17 mouse cellular contexts compared by ENCODE assay signal in genomic region chr2:130351758-130352339, GRCm38 (mm10). TPM values are rescaled to one million over a fixed set of nuclear protein-coding genes. Genes with fewer than 3 reads are reported as not detected.
DNase-seq lines count a peak whose midpoint lies in the region; ATAC-seq lines count a peak whose summit lies in the region.
"Had no signal": no experiment of that assay in that cellular context is flagged by ENCODE, and none has a peak within 500 bp of the region (broad histone marks: within the 10 kb centered on the region; RNA-seq: fewer than 3 reads in every experiment).

No protein-coding gene starts in this region.

- H3K4me2 ChIP-seq in forebrain, embryonic 11.5 days (ENCODE audit: low read depth, low read length, severe bottlenecking) = no peak overlapping the region
- H3K4me2 ChIP-seq in neural tube, embryonic 11.5 days (ENCODE audit: low read depth) = no peak overlapping the region
- H3K4me2 ChIP-seq in neural tube, embryonic 15.5 days = no peak overlapping the region
- H3K4me2 ChIP-seq in hindbrain, embryonic 14.5 days (replicated peaks) = no peak overlapping the region
- H3K4me2 ChIP-seq in midbrain, embryonic 16.5 days (ENCODE audit: low read length) = no peak overlapping the region

- H3K27me3 ChIP-seq in forebrain, embryonic 11.5 days (ENCODE audit: control insufficient read depth, insufficient read depth, low read length) = no peaks in the 10 kb centered on the region
- no peaks in the 10 kb centered on the region; the same call in 1 of the 2 replicates for H3K27me3 ChIP-seq in forebrain, embryonic 10.5 days (ENCODE audit: poor library complexity, severe bottlenecking)
- no peaks in the 10 kb centered on the region for H3K27me3 ChIP-seq in neural tube, embryonic 11.5 days (ENCODE audit: control insufficient read depth, insufficient read depth, low read length)
- H3K27me3 ChIP-seq in neural tube, embryonic 15.5 days (replicated peaks) = no peaks in the 10 kb centered on the region
- H3K27me3 ChIP-seq in hindbrain, embryonic 14.5 days (ENCODE audit: control insufficient read depth, insufficient read depth, low read length) = no peaks in the 10 kb centered on the region
- H3K27me3 ChIP-seq in midbrain, embryonic 16.5 days (ENCODE audit: control insufficient read depth, insufficient read depth, low read depth, low read length) = no peaks in the 10 kb centered on the region

- no peak overlapping the region for H3K27ac ChIP-seq in forebrain, embryonic 11.5 days (ENCODE audit: low read depth, low read length)
- H3K27ac ChIP-seq in forebrain, embryonic 10.5 days = no peak overlapping the region
- H3K27ac ChIP-seq in neural tube, embryonic 11.5 days (ENCODE audit: low read depth, low read length) = no peak overlapping the region
- no peak overlapping the region for H3K27ac ChIP-seq in neural tube, embryonic 15.5 days (replicated peaks)
- H3K27ac ChIP-seq in hindbrain, embryonic 14.5 days = no peak overlapping the region
- no peak overlapping the region for H3K27ac ChIP-seq in midbrain, embryonic 16.5 days (ENCODE audit: low read length)

- no peaks in the 10 kb centered on the region for H3K9me3 ChIP-seq in forebrain, embryonic 11.5 days (ENCODE audit: control insufficient read depth, low read length)
- no peaks in the 10 kb centered on the region for H3K9me3 ChIP-seq in forebrain, embryonic 10.5 days
- H3K9me3 ChIP-seq in neural tube, embryonic 11.5 days (ENCODE audit: control insufficient read depth, low read length) = no peaks in the 10 kb centered on the region
- H3K9me3 ChIP-seq in neural tube, embryonic 15.5 days (replicated peaks) = no peaks in the 10 kb centered on the region
- H3K9me3 ChIP-seq in hindbrain, embryonic 14.5 days (ENCODE audit: control insufficient read depth, low read length) = no peaks in the 10 kb centered on the region
- no peaks in the 10 kb centered on the region for H3K9me3 ChIP-seq in midbrain, embryonic 16.5 days (replicated peaks; ENCODE audit: control insufficient read depth, low read length, poor library complexity, severe bottlenecking)

- no peaks in the 10 kb centered on the region for H3K4me1 ChIP-seq in forebrain, embryonic 11.5 days (replicated peaks; ENCODE audit: control insufficient read depth, insufficient read depth, low read length)
- H3K4me1 ChIP-seq in forebrain, embryonic 10.5 days = peaks cover 7% of the 10 kb centered on the region; the same call in 1 of the 2 replicates
- no peaks in the 10 kb centered on the region for H3K4me1 ChIP-seq in neural tube, embryonic 11.5 days (ENCODE audit: control insufficient read depth, insufficient read depth, low read length)
- 0 out of 2 replicates have a peak, but pooled peaks cover 3% of the 10 kb centered on the region for H3K4me1 ChIP-seq in neural tube, embryonic 15.5 days
- H3K4me1 ChIP-seq in hindbrain, embryonic 14.5 days (replicated peaks; ENCODE audit: control insufficient read depth, insufficient read depth, low read length) = peaks cover 8% of the 10 kb centered on the region; the same call in 1 of the 2 replicates
- peaks cover 5% of the 10 kb centered on the region; the same call in 1 of the 2 replicates for H3K4me1 ChIP-seq in midbrain, embryonic 16.5 days (ENCODE audit: control insufficient read depth, insufficient read depth, low read length)

- no peak for DNase-seq in forebrain, embryonic 11.5 days (ENCODE audit: low spot score)
- DNase-seq in forebrain, embryonic 10.5 days (ENCODE audit: extremely low spot score, low spot score) = no peak
- DNase-seq in neural tube, embryonic 11.5 days (ENCODE audit: low spot score) = no peak
- peak; percentile 26 for DNase-seq in hindbrain, embryonic 14.5 days (ENCODE audit: low spot score)
- no peak for DNase-seq in cerebellum, adult 18-20 months
- DNase-seq: adrenal gland, postnatal 36 days; cerebellum, adult 11 months; heart, postnatal 36 days; kidney, adult 8-10 months; thymus, adult 18-20 months had no signal

- 40% methylated on average over 5 of the region's 5 CpGs for WGBS in forebrain, embryonic 11.5 days
- 44% methylated on average over 5 of the region's 5 CpGs for WGBS in forebrain, embryonic 10.5 days
- 36% methylated on average over 5 of the region's 5 CpGs for WGBS in neural tube, embryonic 11.5 days
- WGBS in neural tube, embryonic 15.5 days = 17% methylated on average over 5 of the region's 5 CpGs
- WGBS in hindbrain, embryonic 14.5 days = 21% methylated on average over 5 of the region's 5 CpGs
- 19% methylated on average over 5 of the region's 5 CpGs for WGBS in midbrain, embryonic 16.5 days

- H3K4me3 ChIP-seq in forebrain, embryonic 11.5 days (ENCODE audit: low read depth, low read length) = no peak overlapping the region
- H3K4me3 ChIP-seq in forebrain, embryonic 10.5 days = no peak overlapping the region
- H3K4me3 ChIP-seq in neural tube, embryonic 11.5 days (ENCODE audit: low read depth, low read length) = no peak overlapping the region
- H3K4me3 ChIP-seq in neural tube, embryonic 15.5 days (replicated peaks) = no peak overlapping the region
- H3K4me3 ChIP-seq in hindbrain, embryonic 14.5 days (replicated peaks; ENCODE audit: low read length) = no peak overlapping the region
- no peak overlapping the region for H3K4me3 ChIP-seq in midbrain, embryonic 16.5 days (ENCODE audit: low read depth, low read length)

- H3K9ac ChIP-seq in forebrain, embryonic 11.5 days (ENCODE audit: low read length) = no peak overlapping the region
- no peak overlapping the region for H3K9ac ChIP-seq in neural tube, embryonic 11.5 days (ENCODE audit: low read length)
- no peak overlapping the region for H3K9ac ChIP-seq in neural tube, embryonic 15.5 days (replicated peaks)
- H3K9ac ChIP-seq in hindbrain, embryonic 14.5 days = no peak overlapping the region
- H3K9ac ChIP-seq in midbrain, embryonic 16.5 days (ENCODE audit: low read depth, low read length) = no peak overlapping the region

- peak; percentile 88 for ATAC-seq in forebrain, embryonic 11.5 days (replicated peaks; ENCODE audit: low FRiP score)
- ATAC-seq in neural tube, embryonic 11.5 days (ENCODE audit: insufficient read depth, low FRiP score, low TSS enrichment) = peak; percentile 61; the same call in 1 of the 2 replicates
- no peak for ATAC-seq in neural tube, embryonic 15.5 days (ENCODE audit: low FRiP score)
- ATAC-seq in hindbrain, embryonic 14.5 days (ENCODE audit: low FRiP score) = peak; percentile 73; the same call in 1 of the 2 replicates
- ATAC-seq in midbrain, embryonic 16.5 days = peak; percentile 79
- ATAC-seq in monocyte, adult 5-6 weeks (replicated peaks; ENCODE audit: insufficient number of reproducible peaks, low FRiP score, low TSS enrichment, poor library complexity, severe bottlenecking) = no peak

- no peaks in the 10 kb centered on the region for H3K36me3 ChIP-seq in forebrain, embryonic 11.5 days (ENCODE audit: control insufficient read depth, insufficient read depth, low read length)
- H3K36me3 ChIP-seq in forebrain, embryonic 10.5 days (replicated peaks) = no peaks in the 10 kb centered on the region
- no peaks in the 10 kb centered on the region for H3K36me3 ChIP-seq in neural tube, embryonic 11.5 days (ENCODE audit: control insufficient read depth, insufficient read depth, low read length)
- H3K36me3 ChIP-seq in neural tube, embryonic 15.5 days = no peaks in the 10 kb centered on the region
- no peaks in the 10 kb centered on the region for H3K36me3 ChIP-seq in hindbrain, embryonic 14.5 days (replicated peaks; ENCODE audit: control insufficient read depth, insufficient read depth)
- H3K36me3 ChIP-seq in midbrain, embryonic 16.5 days (ENCODE audit: control insufficient read depth, insufficient read depth, low read length) = no peaks in the 10 kb centered on the region

RNA-seq across cellular contexts. Expression of gene Cpxm1, which starts 45.5 kb away (rescaled TPM):
- polyA plus RNA-seq in forebrain, embryonic 11.5 days (2014; fragmentation: Nextera tagmentation; extraction: Ambion mirVana) = 27.1 and 29.9 TPM in 2 replicates
- polyA plus RNA-seq in forebrain, embryonic 10.5 days (2016; fragmentation: Nextera tagmentation; extraction: Ambion mirVana) = 36.7 and 41.8 TPM in 2 replicates
- 32.3 and 32.6 TPM in 2 replicates for polyA plus RNA-seq in neural tube, embryonic 11.5 days (2014; fragmentation: Nextera tagmentation; extraction: Ambion mirVana)
- polyA plus RNA-seq in neural tube, embryonic 15.5 days (2015; fragmentation: Nextera tagmentation; extraction: Ambion mirVana) = 27.8 and 30.3 TPM in 2 replicates
- polyA plus RNA-seq in hindbrain, embryonic 14.5 days (2014; fragmentation: Nextera tagmentation; extraction: Ambion mirVana) = 22.8 and 23.8 TPM in 2 replicates
- 20.7 and 26.2 TPM in 2 replicates for polyA plus RNA-seq in midbrain, embryonic 16.5 days (2015; fragmentation: Nextera tagmentation; extraction: Ambion mirVana)
- 0.19 to 0.67 TPM in 2 of 3 replicates, not detected in the other for total RNA-seq in monocyte, adult 5-6 weeks (2017)

RNA-seq across cellular contexts. Expression of gene Gm28372, which starts 53.2 kb away (rescaled TPM):
- not detected in 2 replicates for polyA plus RNA-seq in forebrain, embryonic 11.5 days (2014; fragmentation: Nextera tagmentation; extraction: Ambion mirVana)
- 0.07 TPM in 1 of 2 replicates, not detected in the other for polyA plus RNA-seq in forebrain, embryonic 10.5 days (2016; fragmentation: Nextera tagmentation; extraction: Ambion mirVana)
- 0.16 TPM in 1 of 2 replicates, not detected in the other for polyA plus RNA-seq in neural tube, embryonic 11.5 days (2014; fragmentation: Nextera tagmentation; extraction: Ambion mirVana)
- polyA plus RNA-seq in neural tube, embryonic 15.5 days (2015; fragmentation: Nextera tagmentation; extraction: Ambion mirVana) = 0.17 TPM in 1 of 2 replicates, not detected in the other
- polyA plus RNA-seq in hindbrain, embryonic 14.5 days (2014; fragmentation: Nextera tagmentation; extraction: Ambion mirVana) = 0.35 TPM in 1 of 2 replicates, not detected in the other
- polyA plus RNA-seq in midbrain, embryonic 16.5 days (2015; fragmentation: Nextera tagmentation; extraction: Ambion mirVana) = 0.14 TPM in 1 of 2 replicates, not detected in the other
- not detected in 3 replicates for total RNA-seq in monocyte, adult 5-6 weeks (2017)
- total RNA-seq: adrenal gland, postnatal 36 days; gastrocnemius, adult 18-20 months; heart, postnatal 36 days; left cerebral cortex, adult 8-10 months; liver, adult 2 months had no signal
- polyA plus RNA-seq: liver, adult 2 months; lung, embryonic 16.5 days had no signal

RNA-seq across cellular contexts. Expression of gene 1700020A23Rik, which starts 53.2 kb away (rescaled TPM):
- not detected in 2 replicates for polyA plus RNA-seq in forebrain, embryonic 11.5 days (2014; fragmentation: Nextera tagmentation; extraction: Ambion mirVana)
- polyA plus RNA-seq in forebrain, embryonic 10.5 days (2016; fragmentation: Nextera tagmentation; extraction: Ambion mirVana) = 0.21 and 0.32 TPM in 2 replicates
- not detected in 2 replicates for polyA plus RNA-seq in neural tube, embryonic 11.5 days (2014; fragmentation: Nextera tagmentation; extraction: Ambion mirVana)
- polyA plus RNA-seq in neural tube, embryonic 15.5 days (2015; fragmentation: Nextera tagmentation; extraction: Ambion mirVana) = 0.36 and 0.56 TPM in 2 replicates
- 0.72 TPM in 1 of 2 replicates, not detected in the other for polyA plus RNA-seq in hindbrain, embryonic 14.5 days (2014; fragmentation: Nextera tagmentation; extraction: Ambion mirVana)
- polyA plus RNA-seq in midbrain, embryonic 16.5 days (2015; fragmentation: Nextera tagmentation; extraction: Ambion mirVana) = 0.51 TPM in 1 of 2 replicates, not detected in the other
- not detected in 3 replicates for total RNA-seq in monocyte, adult 5-6 weeks (2017)
- total RNA-seq: adrenal gland, postnatal 36 days; gastrocnemius, adult 18-20 months; heart, postnatal 36 days; left cerebral cortex, adult 8-10 months; liver, adult 2 months had no signal
- polyA plus RNA-seq: liver, adult 2 months; lung, embryonic 16.5 days had no signal

RNA-seq across cellular contexts. Expression of gene Tmem239, which starts 54.4 kb away (rescaled TPM):
- polyA plus RNA-seq in forebrain, embryonic 11.5 days (2014; fragmentation: Nextera tagmentation; extraction: Ambion mirVana) = not detected in 2 replicates
- not detected in 2 replicates for polyA plus RNA-seq in forebrain, embryonic 10.5 days (2016; fragmentation: Nextera tagmentation; extraction: Ambion mirVana)
- 0.17 TPM in 1 of 2 replicates, not detected in the other for polyA plus RNA-seq in neural tube, embryonic 11.5 days (2014; fragmentation: Nextera tagmentation; extraction: Ambion mirVana)
- polyA plus RNA-seq in neural tube, embryonic 15.5 days (2015; fragmentation: Nextera tagmentation; extraction: Ambion mirVana) = not detected in 2 replicates
- polyA plus RNA-seq in hindbrain, embryonic 14.5 days (2014; fragmentation: Nextera tagmentation; extraction: Ambion mirVana) = not detected in 2 replicates
- polyA plus RNA-seq in midbrain, embryonic 16.5 days (2015; fragmentation: Nextera tagmentation; extraction: Ambion mirVana) = 0.21 TPM in 1 of 2 replicates, not detected in the other
- not detected in 3 replicates for total RNA-seq in monocyte, adult 5-6 weeks (2017)
- total RNA-seq: adrenal gland, postnatal 36 days; gastrocnemius, adult 18-20 months; heart, postnatal 36 days; left cerebral cortex, adult 8-10 months; liver, adult 2 months had no signal
- polyA plus RNA-seq: liver, adult 2 months; lung, embryonic 16.5 days had no signal

RNA-seq across cellular contexts. Expression of gene Ebf4, which starts 56.9 kb away (rescaled TPM):
- 2.5 and 2.8 TPM in 2 replicates for polyA plus RNA-seq in forebrain, embryonic 11.5 days (2014; fragmentation: Nextera tagmentation; extraction: Ambion mirVana)
- polyA plus RNA-seq in forebrain, embryonic 10.5 days (2016; fragmentation: Nextera tagmentation; extraction: Ambion mirVana) = 0.79 and 0.80 TPM in 2 replicates
- 2.0 and 2.1 TPM in 2 replicates for polyA plus RNA-seq in neural tube, embryonic 11.5 days (2014; fragmentation: Nextera tagmentation; extraction: Ambion mirVana)
- 4.7 and 7.8 TPM in 2 replicates for polyA plus RNA-seq in neural tube, embryonic 15.5 days (2015; fragmentation: Nextera tagmentation; extraction: Ambion mirVana)
- polyA plus RNA-seq in hindbrain, embryonic 14.5 days (2014; fragmentation: Nextera tagmentation; extraction: Ambion mirVana) = 4.4 and 4.5 TPM in 2 replicates
- 3.7 and 4.6 TPM in 2 replicates for polyA plus RNA-seq in midbrain, embryonic 16.5 days (2015; fragmentation: Nextera tagmentation; extraction: Ambion mirVana)
- not detected in 3 replicates for total RNA-seq in monocyte, adult 5-6 weeks (2017)

Comparison
In these comparisons a context has a peak if more than half of its experiments do, and no peak if none do; other contexts are left out.
1. ATAC-seq: peak in forebrain, embryonic 11.5 days (single experiment), neural tube, embryonic 11.5 days (single experiment), hindbrain, embryonic 14.5 days (single experiment) and midbrain, embryonic 16.5 days (single experiment); none in neural tube, embryonic 15.5 days (single experiment) and monocyte, adult 5-6 weeks (single experiment).